Mouse (Mus musculus) myocyte (in vitro differentiated cells): Measurements from ENCODE around the gene Adcyap1r1. TPM values are rescaled to one million over a fixed set of nuclear protein-coding genes. Genes with fewer than 3 reads are reported as not detected.
A peak's percentile ranks its signal among the peaks of the same experiment; 100 is the strongest.

Experiments
- H3K27me3 ChIP-seq: one replicate; pipeline ENCODE4 v1.6.1; 2011; ENCODE audit not compliant: control insufficient read depth, insufficient read depth, insufficient read length
- H3K36me3 ChIP-seq: one replicate; pipeline ENCODE4 v1.6.1; 2011; ENCODE audit not compliant: control insufficient read depth, insufficient read depth
- H3K4me2 ChIP-seq: one replicate; pipeline ENCODE4 v1.6.1; 2011; ENCODE audit warnings: low read depth, control low read depth
- H3K4me3 ChIP-seq: one replicate; pipeline ENCODE4 v1.5.1; 2011; ENCODE audit warnings: mild to moderate bottlenecking, control low read depth, moderate library complexity
- H3K79me2 ChIP-seq: one replicate; pipeline ENCODE4 v1.6.1; 2011; ENCODE audit not compliant: control insufficient read depth, insufficient read depth
- H3ac ChIP-seq: one replicate; pipeline ENCODE4 v1.6.1; 2011; ENCODE audit not compliant: control insufficient read depth, insufficient read length
- CEBPB ChIP-seq: IDR thresholded peaks from 2 replicates; pipeline ENCODE4 v1.6.1; 2011; ENCODE audit warnings: mild to moderate bottlenecking, moderate library complexity; ENCODE audit not compliant: poor library complexity, insufficient read depth, severe bottlenecking
- E2F4 ChIP-seq: IDR thresholded peaks from one replicate; pipeline ENCODE4 v1.6.1; 2011; ENCODE audit warnings: mild to moderate bottlenecking, control low read depth, moderate library complexity; ENCODE audit not compliant: insufficient read depth
- MAX ChIP-seq: IDR thresholded peaks from one replicate; pipeline ENCODE4 v1.6.1; 2011; ENCODE audit warnings: low read depth, mild to moderate bottlenecking, control low read depth
- MYOD1 ChIP-seq, 3 experiments: IDR thresholded peaks; one replicate each; pipeline ENCODE4 v1.6.1; 2011; ENCODE audit warnings: control low read depth in 2 of 3, low read depth in 2 of 3, mild to moderate bottlenecking in 2 of 3, moderate library complexity in 1 of 3; ENCODE audit not compliant: insufficient read length in 2 of 3, control insufficient read depth in 1 of 3
- MYOG ChIP-seq, 3 experiments: IDR thresholded peaks; one replicate each; pipeline ENCODE4 v1.6.1; 2011; ENCODE audit warnings: control low read depth in 2 of 3, low read depth in 2 of 3, mild to moderate bottlenecking in 2 of 3; ENCODE audit not compliant: insufficient read length in 2 of 3, control insufficient read depth in 1 of 3, insufficient read depth in 1 of 3
- POLR2A ChIP-seq: IDR thresholded peaks from one replicate; pipeline ENCODE4 v1.6.1; 2011; ENCODE audit warnings: low read depth, mild to moderate bottlenecking, control low read depth, moderate library complexity; ENCODE audit not compliant: insufficient read length
- POLR2AphosphoS2 ChIP-seq: IDR thresholded peaks from one replicate; pipeline ENCODE4 v1.6.1; 2011; ENCODE audit warnings: low read depth, control low read depth; ENCODE audit not compliant: insufficient read length
- REST ChIP-seq: IDR thresholded peaks from one replicate; pipeline ENCODE4 v1.6.1; 2011; ENCODE audit warnings: mild to moderate bottlenecking, control low read depth, moderate library complexity; ENCODE audit not compliant: insufficient read depth, insufficient read length
- SRF ChIP-seq: IDR thresholded peaks from one replicate; pipeline ENCODE4 v1.6.1; 2011; ENCODE audit warnings: low read depth; ENCODE audit not compliant: control insufficient read depth, insufficient read length
- TCF12 ChIP-seq: IDR thresholded peaks from one replicate; pipeline ENCODE4 v1.6.1; 2011; ENCODE audit warnings: mild to moderate bottlenecking, control low read depth; ENCODE audit not compliant: poor library complexity, insufficient read depth, severe bottlenecking
- TCF3 ChIP-seq: IDR thresholded peaks from one replicate; pipeline ENCODE4 v1.6.1; 2011; ENCODE audit warnings: low read depth, control low read depth; ENCODE audit not compliant: insufficient read length
- USF1 ChIP-seq: IDR thresholded peaks from one replicate; pipeline ENCODE4 v1.6.1; 2011; ENCODE audit warnings: low read depth, mild to moderate bottlenecking, control low read depth, moderate library complexity
- polyA plus RNA-seq: library from polyadenylated mRNA; unstranded; fragments of >200 nt; fragmentation: generic; extraction: Trizol; gene quantifications from one replicate; pipeline ENCODE4 v1.2.1, GENCODE M21; 2012; ENCODE audit warnings: missing spikeins

Gene Adcyap1r1
- polyA plus RNA-seq, 1 experiment, result not detected

DNA sequence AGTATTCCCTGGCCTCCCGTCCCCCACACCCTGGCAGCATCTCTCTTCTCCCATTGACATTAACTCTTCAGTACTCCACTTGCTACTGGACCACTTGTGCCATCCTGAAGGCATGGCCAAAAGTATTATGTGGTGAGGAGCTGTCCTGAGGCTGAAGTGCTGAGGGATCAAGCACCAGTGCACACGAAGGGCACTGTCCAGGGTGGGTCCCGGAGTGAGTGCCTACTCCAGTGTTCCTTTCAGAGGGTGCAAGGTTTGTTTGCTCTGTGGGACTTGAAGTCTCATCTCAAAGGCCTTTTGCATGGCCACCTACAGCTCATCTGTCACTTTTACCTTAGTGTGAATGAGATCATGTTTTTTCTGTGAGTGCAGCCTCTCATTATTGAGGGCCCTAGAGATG is 31.4 kb upstream of the Adcyap1r1 start:
- H3K4me2 ChIP-seq, result no peak overlapping the region
- no peak overlapping the region for H3ac ChIP-seq
- H3K4me3 ChIP-seq, result no peak overlapping the region
- H3K79me2 ChIP-seq, result no peaks in the 10 kb centered on the region
- H3K27me3 ChIP-seq, result no peaks in the 10 kb centered on the region
- TF ChIP-seq REST (peak; percentile 91), CEBPB (no peak)
- H3K36me3 ChIP-seq, result no peaks in the 10 kb centered on the region

DNA sequence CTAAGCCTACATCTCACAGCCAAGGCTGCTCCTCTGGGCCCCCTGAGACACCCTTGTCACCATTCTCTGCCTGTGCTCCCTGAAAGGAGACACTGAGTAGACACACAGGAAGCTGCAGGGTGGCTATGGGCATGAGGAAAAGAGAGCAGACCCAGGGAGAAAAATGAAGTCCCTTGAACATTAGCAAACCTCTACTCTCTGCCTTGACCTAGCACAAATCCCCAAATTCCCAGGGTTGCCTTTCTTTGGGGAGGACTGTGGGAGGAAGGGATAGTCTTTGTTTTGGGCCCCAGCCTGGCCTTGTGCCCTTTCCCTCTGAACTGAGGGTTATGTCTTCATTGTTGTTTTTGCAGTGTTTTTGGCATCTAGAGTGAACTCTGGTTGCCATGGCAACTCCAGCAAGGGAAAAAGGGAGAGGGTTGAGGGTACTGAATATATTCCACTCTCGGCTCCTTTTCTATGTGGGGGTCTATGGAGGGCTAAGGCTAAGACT is 30.9 kb upstream of the Adcyap1r1 start:
- Histone ChIP-seq H3ac (no peak overlapping the region), H3K36me3 (no peaks in the 10 kb centered on the region), H3K27me3 (no peaks in the 10 kb centered on the region), H3K79me2 (no peaks in the 10 kb centered on the region), H3K4me3 (no peak overlapping the region), H3K4me2 (no peak overlapping the region)
- no peak for TF ChIP-seq CEBPB
- TF ChIP-seq TCF12, result no peak
- no peak for TF ChIP-seq E2F4
- no peak for TF ChIP-seq MYOD1 (IDR thresholded peaks at IDR 0.05; ENCODE audit: control insufficient read depth in 1 of 3, insufficient read length in 2 of 3, low read depth in 2 of 3)
- TF ChIP-seq SRF, result no peak
- TF ChIP-seq MAX, result no peak
- no peak for TF ChIP-seq USF1
- no peak for TF ChIP-seq MYOG (IDR thresholded peaks at IDR 0.05; ENCODE audit: control insufficient read depth in 1 of 3, insufficient read depth in 1 of 3, insufficient read length in 2 of 3, low read depth in 2 of 3)

DNA sequence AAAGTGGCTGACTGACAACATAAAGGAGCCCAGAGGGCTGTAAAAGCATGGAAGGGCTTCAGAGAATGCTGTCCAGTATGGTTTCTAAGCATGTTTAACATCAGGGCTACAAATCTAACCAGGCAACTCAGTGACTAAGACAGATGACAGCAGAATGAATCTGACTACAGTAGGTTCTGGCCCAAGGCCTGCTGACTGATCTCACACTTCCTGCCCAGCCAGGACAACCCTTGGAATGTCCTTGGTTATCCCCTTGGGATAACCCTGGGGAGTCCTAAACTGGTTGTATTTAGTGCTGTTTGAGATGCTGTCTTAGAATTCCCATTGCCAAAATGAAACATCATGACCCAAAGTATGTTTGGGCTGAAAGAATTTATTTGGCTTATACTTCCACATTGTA is 19.7 kb upstream of the Adcyap1r1 start:
- Histone ChIP-seq H3K27me3 (no peaks in the 10 kb centered on the region), H3K4me2 (no peak overlapping the region), H3K4me3 (no peak overlapping the region), H3K79me2 (no peaks in the 10 kb centered on the region), H3ac (no peak overlapping the region), H3K36me3 (no peaks in the 10 kb centered on the region)
- TF ChIP-seq REST (no peak), USF1 (no peak), SRF (no peak), POLR2A (no peak), E2F4 (no peak), TCF12 (no peak), MAX (no peak), TCF3 (no peak), POLR2AphosphoS2 (no peak), MYOD1 (IDR thresholded peaks at IDR 0.05; ENCODE audit: control insufficient read depth in 1 of 3, insufficient read length in 2 of 3, low read depth in 2 of 3) (no peak), MYOG (IDR thresholded peaks at IDR 0.05; ENCODE audit: control insufficient read depth in 1 of 3, insufficient read depth in 1 of 3, insufficient read length in 2 of 3, low read depth in 2 of 3) (no peak), CEBPB (no peak)

DNA sequence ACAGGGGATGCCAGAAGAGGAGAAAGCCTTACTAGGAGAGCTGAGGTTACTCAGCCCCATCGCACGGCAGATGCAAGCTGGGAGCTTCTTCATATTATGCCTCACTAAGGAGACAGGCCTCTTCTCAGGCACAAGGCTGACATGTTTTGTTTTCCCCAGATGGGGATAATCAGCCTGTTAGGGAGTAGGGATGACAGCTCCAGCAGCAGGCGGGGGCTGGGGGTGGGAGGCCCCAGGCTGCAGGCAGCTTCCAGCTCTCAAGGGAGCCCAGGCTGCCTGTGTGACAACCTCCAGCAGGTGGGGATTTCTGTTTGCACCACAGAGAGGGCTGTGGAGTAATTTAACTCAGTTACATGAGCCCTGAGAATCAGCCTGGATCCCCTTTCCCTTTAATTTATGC is 17.4 kb upstream of the Adcyap1r1 start:
- Histone ChIP-seq H3K36me3 (no peaks in the 10 kb centered on the region), H3K27me3 (no peaks in the 10 kb centered on the region), H3K79me2 (no peaks in the 10 kb centered on the region), H3ac (no peak overlapping the region), H3K4me3 (no peak overlapping the region), H3K4me2 (no peak overlapping the region)
- TF ChIP-seq REST (no peak), MYOD1 (IDR thresholded peaks at IDR 0.05; ENCODE audit: control insufficient read depth in 1 of 3, insufficient read length in 2 of 3, low read depth in 2 of 3) (peak in 2 of 3 experiments; percentile 31 to 42)

DNA sequence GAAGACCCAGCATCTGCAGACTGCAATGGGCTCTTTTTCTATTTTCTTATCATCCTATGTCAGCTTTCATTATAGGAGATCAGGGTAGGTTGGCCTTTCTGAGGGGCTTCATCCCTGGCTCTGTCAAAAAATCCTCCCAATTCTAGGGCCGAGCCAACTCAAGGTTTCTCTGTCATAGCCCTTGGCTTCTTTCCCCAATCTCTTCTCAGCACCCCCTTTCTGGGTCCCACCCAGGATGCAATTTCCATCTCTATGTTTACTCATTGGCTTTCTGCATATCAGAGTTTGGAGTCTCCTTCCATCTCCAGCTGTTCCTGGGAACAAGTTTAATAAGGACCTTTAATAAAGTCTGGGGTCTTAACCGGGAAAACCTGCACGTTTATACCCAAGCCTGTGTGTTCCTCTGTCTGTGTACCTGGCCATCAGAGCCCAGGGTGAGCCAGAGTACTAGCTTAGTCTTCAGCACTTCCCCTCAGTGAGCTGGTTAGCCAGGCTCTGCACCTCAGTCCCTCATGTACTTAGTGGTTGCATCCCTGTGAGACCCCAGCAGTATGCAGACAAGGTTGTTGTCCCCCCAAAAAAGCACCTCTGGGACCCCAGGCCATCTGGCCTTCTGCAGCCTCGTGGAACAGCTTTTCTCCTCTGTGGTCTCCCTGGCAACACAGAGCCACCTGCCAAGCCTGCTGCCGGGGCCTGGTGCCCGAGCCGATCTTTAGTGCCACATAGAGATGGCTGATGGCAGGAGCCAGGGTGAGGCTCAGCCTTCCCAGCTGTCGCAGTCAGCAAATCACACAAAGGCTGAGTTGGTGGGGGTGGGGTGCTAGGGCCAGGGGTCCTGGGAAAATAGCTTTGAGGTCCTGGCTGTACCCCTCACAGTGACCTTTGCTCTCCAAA is 16.3 kb upstream of the Adcyap1r1 start:
- Histone ChIP-seq H3ac (no peak overlapping the region), H3K79me2 (no peaks in the 10 kb centered on the region), H3K4me2 (no peak overlapping the region), H3K27me3 (no peaks in the 10 kb centered on the region), H3K4me3 (no peak overlapping the region), H3K36me3 (no peaks in the 10 kb centered on the region)
- TF ChIP-seq MYOD1 (IDR thresholded peaks at IDR 0.05; ENCODE audit: control insufficient read depth in 1 of 3, insufficient read length in 2 of 3, low read depth in 2 of 3) (no peak), MAX (no peak), E2F4 (no peak), USF1 (no peak), REST (no peak), MYOG (IDR thresholded peaks at IDR 0.05; ENCODE audit: control insufficient read depth in 1 of 3, insufficient read depth in 1 of 3, insufficient read length in 2 of 3, low read depth in 2 of 3) (no peak), POLR2AphosphoS2 (no peak), TCF12 (no peak), SRF (no peak), CEBPB (no peak), TCF3 (no peak), POLR2A (no peak)
